Mouse (Mus musculus): ENCODE results near the gene Vmn1r27.

Gene Vmn1r27

GRCm38 (mm10) chr6:58218721-58219120 is at the start of gene Vmn1r27:
Gene Vmn1r27 (minus strand): TSS chr6:58218821.
- DNase-seq (ENCODE audit: low spot score), result no peak

- no peak for DNase-seq (ENCODE audit: low spot score)
These were observed 43.1 kb upstream of the Vmn1r27 start, which contains the start of gene Vmn1r28 for GRCm38 (mm10) chr6:58261737-58262136. Gene Vmn1r28 (plus strand): TSS chr6:58262037.

GRCm38 (mm10) chr6:58216119-58216518 is 2.5 kb downstream of the Vmn1r27 start:
- DNase-seq (ENCODE audit: low spot score), result no peak

Measured in MN1 (cell line).